Mouse (Mus musculus) adipocyte (in vitro differentiated cells): ENCODE measurements around the gene Adcy2.

Experiments used
- DNase-seq: peaks from one replicate; pipeline ENCODE4 v3.0.0-alpha.2; 2016; ENCODE audit warnings: low spot score

The Adcy2 gene

GRCm38 (mm10) chr13:68826461-68826860 lies 172.9 kb downstream of the Adcy2 start:
- no peak for DNase-seq

GRCm38 (mm10) chr13:68820858-68821579 lies 178.3 kb downstream of the Adcy2 start:
- DNase-seq, result no peak

GRCm38 (mm10) chr13:68815704-68816477 lies 183.4 kb downstream of the Adcy2 start:
- no peak for DNase-seq

- no peak for DNase-seq
Observed at GRCm38 (mm10) chr13:68811185-68811584, 188.2 kb downstream of the Adcy2 start.

GRCm38 (mm10) chr13:68799777-68800176 lies 199.6 kb downstream of the Adcy2 start:
- no peak for DNase-seq

- DNase-seq, result no peak
Observed at GRCm38 (mm10) chr13:68793286-68793685, 206.1 kb downstream of the Adcy2 start.

- DNase-seq, result no peak
Observed at GRCm38 (mm10) chr13:68787286-68788061, 211.9 kb downstream of the Adcy2 start.

- DNase-seq, result no peak
Observed at GRCm38 (mm10) chr13:68783096-68783495, 216.2 kb downstream of the Adcy2 start.

- no peak for DNase-seq
Observed at GRCm38 (mm10) chr13:68778011-68778672, 221.2 kb downstream of the Adcy2 start.

- no peak for DNase-seq
Observed at GRCm38 (mm10) chr13:68773599-68774211, 225.6 kb downstream of the Adcy2 start.

GRCm38 (mm10) chr13:68768588-68768987 lies 230.8 kb downstream of the Adcy2 start:
- DNase-seq, result no peak

- DNase-seq, result no peak
Observed at GRCm38 (mm10) chr13:68765896-68766578, 233.3 kb downstream of the Adcy2 start.

GRCm38 (mm10) chr13:68764614-68765013 lies 234.7 kb downstream of the Adcy2 start:
- DNase-seq, result no peak

GRCm38 (mm10) chr13:68749801-68750200 lies 249.5 kb downstream of the Adcy2 start:
- no peak for DNase-seq

- no peak for DNase-seq
Observed at GRCm38 (mm10) chr13:68749370-68749769, 250.0 kb downstream of the Adcy2 start.

GRCm38 (mm10) chr13:68745426-68745825 lies 253.9 kb downstream of the Adcy2 start:
- no peak for DNase-seq

- DNase-seq, result no peak
Observed at GRCm38 (mm10) chr13:68712661-68713060, 286.7 kb downstream of the Adcy2 start.

GRCm38 (mm10) chr13:68707296-68707747 lies 292.0 kb downstream of the Adcy2 start:
- DNase-seq, result no peak

- DNase-seq, result no peak
Observed at GRCm38 (mm10) chr13:68684919-68685318, 314.4 kb downstream of the Adcy2 start.

- DNase-seq, result no peak
Observed at GRCm38 (mm10) chr13:68680429-68680828, 318.9 kb downstream of the Adcy2 start.

- no peak for DNase-seq
Observed at GRCm38 (mm10) chr13:68642786-68643185, 356.6 kb downstream of the Adcy2 start.
